Mouse (Mus musculus) E14TG2a.4 (cell line): ENCODE measurements around the gene Cenpo.

Experiments
- CTCF ChIP-seq: conservative IDR thresholded peaks from 2 replicates; pipeline ENCODE4 v1.5.1; 2014; ENCODE audit warnings: low read length
- POU5F1 ChIP-seq: IDR thresholded peaks from 2 replicates; pipeline ENCODE4 v1.6.1; 2014; ENCODE audit warnings: low read length, borderline replicate concordance

DNA sequence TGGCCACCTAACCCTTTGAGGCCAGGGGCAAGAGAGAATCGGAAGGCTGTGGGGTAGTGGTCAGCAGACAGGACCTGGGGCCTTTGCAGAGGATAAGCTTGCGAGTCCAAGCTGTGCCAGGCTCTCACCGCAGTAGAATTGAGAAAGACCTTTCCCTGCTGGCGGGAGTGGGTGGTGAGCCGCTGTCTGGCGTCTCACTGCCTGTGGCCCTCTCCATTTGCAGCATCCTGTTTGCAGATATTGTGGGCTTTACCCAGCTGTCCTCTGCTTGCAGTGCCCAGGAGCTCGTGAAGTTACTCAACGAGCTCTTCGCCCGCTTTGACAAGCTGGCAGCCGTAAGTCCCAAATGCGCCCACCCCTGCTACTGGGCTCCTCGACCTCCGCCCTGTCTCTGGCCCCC is 39.5 kb downstream of the Cenpo start:
- TF ChIP-seq CTCF (no peak), POU5F1 (no peak)
